Mouse (Mus musculus) layer of hippocampus, adult 18-20 months (tissue): ENCODE data around the gene Dolk. TPM values are rescaled to one million over a fixed set of nuclear protein-coding genes. Genes with fewer than 3 reads are reported as not detected.

Source experiments
- total RNA-seq, 2 experiments: library from RNA; stranded (reverse); gene quantifications; 2 replicates each; pipeline ENCODE4 v1.2.3; 2021

Gene Dolk
- total RNA-seq, 2 experiments from 2014 or later = 19.8 to 22.3 TPM

Other genes starting within 250 kb of the Dolk start
- gene Wdr34, start 237.5 kb downstream of the Dolk start, total RNA-seq = 10 to 100 TPM; 38.3 to 39.4 TPM
- 100 to 1,000 TPM; 192 to 199 TPM for gene Set, start 229.0 kb downstream of the Dolk start, total RNA-seq
- gene Pkn3, start 208.7 kb downstream of the Dolk start, total RNA-seq = 1 to 10 TPM; 2.1 to 3.8 TPM
- 10 to 100 TPM in 1 of 2 experiments, 1 to 10 TPM in 1; 7.9 to 10.5 TPM for gene Zdhhc12, start 192.7 kb downstream of the Dolk start, total RNA-seq
- 100 to 1,000 TPM; 187 to 193 TPM for gene Zer1, start 161.7 kb downstream of the Dolk start, total RNA-seq
- gene Tbc1d13, start 152.6 kb downstream of the Dolk start, total RNA-seq = 10 to 100 TPM; 51.1 to 54.7 TPM
- 10 to 100 TPM; 20.7 to 24.9 TPM for gene Endog, start 114.8 kb downstream of the Dolk start, total RNA-seq
- gene Spout1, start 107.9 kb downstream of the Dolk start, total RNA-seq = 10 to 100 TPM; 34.2 to 34.6 TPM
- 10 to 100 TPM; 15.2 to 16.1 TPM for gene Kyat1, start 80.5 kb downstream of the Dolk start, total RNA-seq
- gene Lrrc8a, start 48.6 kb downstream of the Dolk start, total RNA-seq = 10 to 100 TPM; 61.5 to 62.8 TPM
- gene Gm28035, start 45.8 kb downstream of the Dolk start, total RNA-seq = 1 to 10 TPM; 8.4 to 9.5 TPM
- 10 to 100 TPM; 17.7 to 20.1 TPM for gene Phyhd1, start 20.1 kb downstream of the Dolk start, total RNA-seq
- not detected for gene Gm28038, start 5.3 kb downstream of the Dolk start, total RNA-seq
- 10 to 100 TPM; 19.5 to 21.9 TPM for gene Nup188, start 63 bp upstream of the Dolk start, total RNA-seq
- 100 to 1,000 TPM; 274 to 286 TPM for gene Sh3glb2, start 73.0 kb upstream of the Dolk start, total RNA-seq
- gene Miga2, start 77.9 kb upstream of the Dolk start, total RNA-seq = 100 to 1,000 TPM; 105 to 111 TPM
- gene Dolpp1, start 105.9 kb upstream of the Dolk start, total RNA-seq = 10 to 100 TPM; 21.9 to 26.3 TPM
- gene Crat, start 129.5 kb upstream of the Dolk start, total RNA-seq = 10 to 100 TPM; 45.9 to 55.6 TPM
- 100 to 1,000 TPM; 170 to 176 TPM for gene Ptpa, start 129.7 kb upstream of the Dolk start, total RNA-seq
- 10 to 100 TPM; 15.2 to 18.0 TPM for gene Ier5l, start 187.9 kb upstream of the Dolk start, total RNA-seq